Mouse (Mus musculus) embryonic facial prominence, embryonic 15.5 days (tissue): ENCODE measurements at regions not wholly inside any gene's neighbourhood (a gene's known extent, or its start where the extent isn't known, plus 50 kb on each side); places are given as distances from the start of the nearest gene placed in this dataset.

ENCODE experiments used
- ATAC-seq: fragments of 200-750 bp; cut with Nextera tagmentation; 2 replicates; pipeline ENCODE4 v1.8.0; 2017; ENCODE audit warnings: low read depth, moderate TSS enrichment; ENCODE audit not compliant: insufficient number of reproducible peaks, low FRiP score, low TSS enrichment
- H3K27ac ChIP-seq: fragments of 300-500 bp; sonication (generic); replicated peaks from 2 replicates; pipeline ENCODE4 v1.5.1; 2015; ENCODE audit warnings: mild to moderate bottlenecking, inconsistent platforms
- H3K27me3 ChIP-seq: fragments of 300-500 bp; sonication (generic); 2 replicates; pipeline ENCODE4 v1.6.1; 2015; ENCODE audit warnings: inconsistent platforms
- H3K36me3 ChIP-seq: fragments of 300-500 bp; sonication (generic); 2 replicates; pipeline ENCODE4 v1.6.1; 2015; ENCODE audit warnings: mild to moderate bottlenecking, inconsistent platforms
- H3K4me1 ChIP-seq: fragments of 300-500 bp; sonication (generic); 2 replicates; pipeline ENCODE4 v1.6.1; 2015; ENCODE audit warnings: inconsistent platforms
- H3K4me2 ChIP-seq: fragments of 300-500 bp; sonication (generic); replicated peaks from 2 replicates; pipeline ENCODE4 v1.6.1; 2015; ENCODE audit warnings: mild to moderate bottlenecking, inconsistent platforms
- H3K4me3 ChIP-seq: fragments of 300-500 bp; sonication (generic); replicated peaks from 2 replicates; pipeline ENCODE4 v1.5.1; 2015; ENCODE audit warnings: mild to moderate bottlenecking, inconsistent platforms
- H3K9ac ChIP-seq: fragments of 300-500 bp; sonication (generic); 2 replicates; pipeline ENCODE4 v1.6.1; 2015; ENCODE audit warnings: inconsistent platforms
- H3K9me3 ChIP-seq: fragments of 300-500 bp; sonication (generic); replicated peaks from 2 replicates; pipeline ENCODE4 v1.6.1; 2016; ENCODE audit warnings: inconsistent platforms
- WGBS: fragments of 180-500 bp; shearing (Covaris S2); methylation state at CpG from one replicate; pipeline ENCODE4 v1.1.7; 2015; 5-methylcytosine and 5-hydroxymethylcytosine counted together

GRCm38 (mm10) chr1:183624266-183624665 lies 206.3 kb downstream of the Hhipl2 start:
- Histone ChIP-seq H3K36me3 (no peaks in the 10 kb centered on the region), H3K9me3 (no peaks in the 10 kb centered on the region), H3K4me2 (no peak overlapping the region), H3K9ac (no peak overlapping the region), H3K27ac (no peak overlapping the region), H3K27me3 (no peaks in the 10 kb centered on the region), H3K4me1 (no peaks in the 10 kb centered on the region), H3K4me3 (no peak overlapping the region)
- WGBS, result 42% methylated on average over 1 of the region's 1 CpGs
- ATAC-seq, result no peak

- no peak overlapping the region for H3K27ac ChIP-seq
- no peaks in the 10 kb centered on the region for H3K4me1 ChIP-seq
- WGBS, result 77% methylated on average over 6 of the region's 6 CpGs
- no peak overlapping the region for H3K4me2 ChIP-seq
- H3K27me3 ChIP-seq, result no peaks in the 10 kb centered on the region
- no peaks in the 10 kb centered on the region for H3K36me3 ChIP-seq
- ATAC-seq, result no peak
- H3K4me3 ChIP-seq, result no peak overlapping the region
- no peak overlapping the region for H3K9ac ChIP-seq
- H3K9me3 ChIP-seq, result no peaks in the 10 kb centered on the region
Observed at GRCm38 (mm10) chr1:183633810-183634209, 215.8 kb downstream of the Hhipl2 start.

- Histone ChIP-seq H3K36me3 (no peaks in the 10 kb centered on the region), H3K4me2 (no peak overlapping the region), H3K27ac (no peak overlapping the region), H3K9me3 (no peaks in the 10 kb centered on the region), H3K9ac (no peak overlapping the region), H3K4me3 (no peak overlapping the region), H3K27me3 (no peaks in the 10 kb centered on the region), H3K4me1 (peaks cover 6% of the 10 kb centered on the region)
- no peak for ATAC-seq
- 79% methylated on average over 1 of the region's 1 CpGs for WGBS
Observed at GRCm38 (mm10) chr1:183634836-183635235, 216.8 kb downstream of the Hhipl2 start.

- peak overlapping the region; percentile 40; the same call in 1 of the 2 replicates for H3K27ac ChIP-seq
- no peaks in the 10 kb centered on the region for H3K36me3 ChIP-seq
- no peak for ATAC-seq
- H3K9ac ChIP-seq, result no peak overlapping the region
- H3K4me3 ChIP-seq, result no peak overlapping the region
- no peaks in the 10 kb centered on the region for H3K27me3 ChIP-seq
- 80% methylated on average over 8 of the region's 8 CpGs for WGBS
- no peaks in the 10 kb centered on the region for H3K9me3 ChIP-seq
- H3K4me1 ChIP-seq, result peaks cover 12% of the 10 kb centered on the region
- no peak overlapping the region for H3K4me2 ChIP-seq
Observed at GRCm38 (mm10) chr1:183637214-183637613, 219.2 kb downstream of the Hhipl2 start.

DNA sequence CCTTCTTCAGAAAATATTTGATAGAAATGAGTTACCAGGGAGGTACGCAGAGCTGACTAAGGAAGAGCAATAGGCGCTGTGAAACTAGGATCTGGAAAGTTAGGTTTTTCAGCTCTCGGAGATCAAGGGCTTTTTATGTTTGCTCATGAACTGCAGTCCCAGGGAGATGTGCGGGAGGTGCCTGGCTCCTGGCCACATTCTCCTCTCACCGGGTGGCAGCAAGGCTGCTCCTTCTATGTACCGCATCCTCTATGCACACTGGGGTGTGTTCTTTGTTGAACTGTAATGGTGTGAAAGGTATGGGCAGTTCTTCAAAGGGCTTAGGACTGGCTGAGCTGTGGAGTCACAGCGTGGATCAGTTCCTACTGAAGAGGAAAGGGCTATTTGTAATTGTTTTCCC lies 221.3 kb downstream of the Hhipl2 start:
- no peak overlapping the region for H3K4me3 ChIP-seq
- ATAC-seq, result no peak
- 33% methylated on average over 7 of the region's 7 CpGs for WGBS
- no peak overlapping the region for H3K4me2 ChIP-seq
- no peak overlapping the region for H3K9ac ChIP-seq
- no peaks in the 10 kb centered on the region for H3K9me3 ChIP-seq
- peak overlapping the region; percentile 5; the same call in 1 of the 2 replicates for H3K27ac ChIP-seq
- H3K4me1 ChIP-seq, result peaks cover 12% of the 10 kb centered on the region
- no peaks in the 10 kb centered on the region for H3K36me3 ChIP-seq
- H3K27me3 ChIP-seq, result no peaks in the 10 kb centered on the region

DNA sequence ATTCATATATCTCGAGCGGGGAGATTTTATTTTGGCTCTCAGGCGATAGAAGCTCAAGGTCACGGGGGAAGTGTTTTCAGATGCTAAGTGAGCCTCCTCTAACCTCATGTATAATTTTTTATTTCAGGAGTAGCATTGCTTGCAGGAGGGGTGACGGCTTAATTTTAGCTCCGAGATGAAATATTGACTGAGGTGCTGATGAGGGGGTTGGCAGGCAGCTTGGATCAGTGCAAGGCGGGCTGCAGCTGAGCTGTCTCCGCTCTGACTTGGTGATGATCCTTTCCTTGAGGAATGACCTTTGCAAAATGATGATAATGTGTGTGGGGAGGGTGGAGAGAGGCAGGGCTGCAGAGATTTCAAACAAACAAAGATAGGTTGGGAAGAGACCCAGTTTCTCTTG lies 222.6 kb downstream of the Hhipl2 start:
- WGBS, result 55% methylated on average over 8 of the region's 8 CpGs
- no peak for ATAC-seq
- Histone ChIP-seq H3K9ac (no peak overlapping the region), H3K36me3 (no peaks in the 10 kb centered on the region), H3K4me2 (no peak overlapping the region), H3K27me3 (no peaks in the 10 kb centered on the region), H3K4me3 (no peak overlapping the region), H3K4me1 (peaks cover 12% of the 10 kb centered on the region), H3K27ac (no peak overlapping the region), H3K9me3 (no peaks in the 10 kb centered on the region)

GRCm38 (mm10) chr1:183644001-183644400 lies 226.0 kb downstream of the Hhipl2 start:
- H3K4me2 ChIP-seq, result no peak overlapping the region
- no peaks in the 10 kb centered on the region for H3K36me3 ChIP-seq
- H3K9me3 ChIP-seq, result no peaks in the 10 kb centered on the region
- H3K27ac ChIP-seq, result no peak overlapping the region
- ATAC-seq, result no peak
- 35% methylated on average over 2 of the region's 2 CpGs for WGBS
- peaks cover 12% of the 10 kb centered on the region for H3K4me1 ChIP-seq
- H3K9ac ChIP-seq, result no peak overlapping the region
- no peaks in the 10 kb centered on the region for H3K27me3 ChIP-seq
- no peak overlapping the region for H3K4me3 ChIP-seq

DNA sequence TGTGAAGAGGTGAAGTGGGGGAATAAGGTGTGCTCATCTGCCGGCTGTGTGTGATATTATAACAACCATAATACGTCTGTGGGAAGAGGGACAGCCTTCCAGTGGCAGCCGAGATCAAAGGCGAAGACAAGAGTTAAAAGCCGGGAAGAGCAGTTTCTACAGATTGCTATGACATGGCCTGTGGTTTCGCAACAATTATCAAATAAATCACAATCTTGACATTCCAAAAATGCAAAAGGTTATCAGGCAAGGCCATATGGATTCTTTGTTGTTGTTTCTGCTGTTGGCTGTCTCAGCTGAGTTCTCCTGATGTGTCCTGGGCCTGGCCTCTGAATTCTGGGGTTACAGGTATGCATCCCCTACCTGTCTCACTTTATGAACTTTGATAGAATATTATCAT lies 235.9 kb downstream of the Hhipl2 start:
- Histone ChIP-seq H3K4me2 (no peak overlapping the region), H3K27me3 (no peaks in the 10 kb centered on the region), H3K4me3 (no peak overlapping the region), H3K9me3 (no peaks in the 10 kb centered on the region), H3K4me1 (no peaks in the 10 kb centered on the region), H3K27ac (no peak overlapping the region), H3K9ac (no peak overlapping the region), H3K36me3 (no peaks in the 10 kb centered on the region)
- ATAC-seq, result no peak
- 59% methylated on average over 6 of the region's 6 CpGs for WGBS

GRCm38 (mm10) chr1:183657043-183657442 lies 239.0 kb downstream of the Hhipl2 start:
- no peaks in the 10 kb centered on the region for H3K9me3 ChIP-seq
- ATAC-seq, result no peak
- no peaks in the 10 kb centered on the region for H3K36me3 ChIP-seq
- 53% methylated on average over 5 of the region's 5 CpGs for WGBS
- H3K4me2 ChIP-seq, result no peak overlapping the region
- H3K4me3 ChIP-seq, result no peak overlapping the region
- H3K4me1 ChIP-seq, result no peaks in the 10 kb centered on the region
- no peaks in the 10 kb centered on the region for H3K27me3 ChIP-seq
- H3K9ac ChIP-seq, result no peak overlapping the region
- H3K27ac ChIP-seq, result no peak overlapping the region

GRCm38 (mm10) chr1:183660541-183660940 lies 242.5 kb downstream of the Hhipl2 start:
- ATAC-seq, result no peak
- Histone ChIP-seq H3K36me3 (no peaks in the 10 kb centered on the region), H3K4me1 (no peaks in the 10 kb centered on the region), H3K4me3 (no peak overlapping the region), H3K27ac (no peak overlapping the region), H3K27me3 (no peaks in the 10 kb centered on the region), H3K4me2 (no peak overlapping the region), H3K9me3 (no peaks in the 10 kb centered on the region), H3K9ac (no peak overlapping the region)
- 66% methylated on average over 2 of the region's 2 CpGs for WGBS

GRCm38 (mm10) chr1:183662369-183663043 lies 244.5 kb downstream of the Hhipl2 start:
- no peak overlapping the region for H3K9ac ChIP-seq
- H3K4me3 ChIP-seq, result no peak overlapping the region
- no peaks in the 10 kb centered on the region for H3K4me1 ChIP-seq
- H3K27me3 ChIP-seq, result no peaks in the 10 kb centered on the region
- H3K4me2 ChIP-seq, result no peak overlapping the region
- no peak overlapping the region for H3K27ac ChIP-seq
- H3K9me3 ChIP-seq, result no peaks in the 10 kb centered on the region
- 73% methylated on average over 15 of the region's 15 CpGs for WGBS
- ATAC-seq, result no peak
- H3K36me3 ChIP-seq, result no peaks in the 10 kb centered on the region

DNA sequence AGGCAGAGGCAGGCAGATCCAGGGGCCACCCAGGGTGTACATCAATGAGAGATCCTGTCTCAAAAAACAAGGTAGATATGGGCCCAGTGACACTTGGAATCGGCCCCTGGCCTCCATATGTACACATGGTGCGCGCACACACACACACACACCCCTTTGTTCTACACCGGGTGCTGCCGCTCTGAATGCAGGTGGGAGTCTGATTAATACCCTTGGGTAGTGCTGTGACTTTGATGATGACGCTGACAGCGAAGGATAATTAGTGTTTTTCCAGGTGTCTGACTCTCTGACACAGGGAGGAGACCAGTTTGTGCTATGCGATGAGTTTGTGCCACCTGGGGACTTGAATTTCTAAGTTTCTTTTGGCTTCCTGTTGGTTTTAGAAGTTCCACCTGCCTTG lies 251.3 kb downstream of the Hhipl2 start:
- ATAC-seq, result peak; percentile 43; the same call in 1 of the 2 replicates
- Histone ChIP-seq H3K27ac (no peak overlapping the region), H3K4me1 (peaks cover 5% of the 10 kb centered on the region; the same call in 1 of the 2 replicates), H3K9me3 (no peaks in the 10 kb centered on the region), H3K9ac (no peak overlapping the region), H3K27me3 (no peaks in the 10 kb centered on the region), H3K4me3 (no peak overlapping the region), H3K4me2 (no peak overlapping the region), H3K36me3 (no peaks in the 10 kb centered on the region)
- 56% methylated on average over 8 of the region's 8 CpGs for WGBS
